Mouse (Mus musculus): ENCODE results near the gene Krt81. TPM values are rescaled to one million over a fixed set of nuclear protein-coding genes. Genes with fewer than 3 reads are reported as not detected.

The Krt81 gene
- polyA plus RNA-seq, 1 experiment from 2014 or later, result not detected

- H3K4me3 ChIP-seq (ENCODE audit: low read depth, low read length), result no peak overlapping the region
- H3K4me1 ChIP-seq (replicated peaks; ENCODE audit: control insufficient read depth, insufficient read depth, low read length), result no peaks in the 10 kb centered on the region; the same call in 1 of the 2 replicates
- no peak overlapping the region for H3K4me2 ChIP-seq (ENCODE audit: low read depth, low read length, severe bottlenecking)
- ATAC-seq (replicated peaks; ENCODE audit: low FRiP score), result no peak
- H3K9me3 ChIP-seq (ENCODE audit: control insufficient read depth, low read length), result no peaks in the 10 kb centered on the region
- no peaks in the 10 kb centered on the region for H3K27me3 ChIP-seq (ENCODE audit: control insufficient read depth, insufficient read depth, low read length)
- DNase-seq (ENCODE audit: low spot score), result no peak
- no peak overlapping the region for H3K9ac ChIP-seq (ENCODE audit: low read length)
- H3K27ac ChIP-seq (ENCODE audit: low read depth, low read length), result no peak overlapping the region
- 87% methylated on average over 14 of the region's 14 CpGs for WGBS
- no peaks in the 10 kb centered on the region for H3K36me3 ChIP-seq (ENCODE audit: control insufficient read depth, insufficient read depth, low read length)
Measured at GRCm38 (mm10) chr15:101459283-101459682, 4.3 kb downstream of the Krt81 start.

- DNase-seq (ENCODE audit: low spot score) (no peak), ATAC-seq (replicated peaks; ENCODE audit: low FRiP score) (no peak)
- no peak overlapping the region for H3K4me2 ChIP-seq (ENCODE audit: low read depth, low read length, severe bottlenecking)
- no peak overlapping the region for H3K4me3 ChIP-seq (ENCODE audit: low read depth, low read length)
- no peaks in the 10 kb centered on the region for H3K9me3 ChIP-seq (ENCODE audit: control insufficient read depth, low read length)
- no peak overlapping the region for H3K9ac ChIP-seq (ENCODE audit: low read length)
- H3K4me1 ChIP-seq (replicated peaks; ENCODE audit: control insufficient read depth, insufficient read depth, low read length), result no peaks in the 10 kb centered on the region; the same call in 1 of the 2 replicates
- no peak overlapping the region for H3K27ac ChIP-seq (ENCODE audit: low read depth, low read length)
- 52% methylated on average over 16 of the region's 16 CpGs for WGBS
- no peaks in the 10 kb centered on the region for H3K27me3 ChIP-seq (ENCODE audit: control insufficient read depth, insufficient read depth, low read length)
- no peaks in the 10 kb centered on the region for H3K36me3 ChIP-seq (ENCODE audit: control insufficient read depth, insufficient read depth, low read length)
Measured at GRCm38 (mm10) chr15:101458361-101458930, 5.1 kb downstream of the Krt81 start.

GRCm38 (mm10) chr15:101455891-101456290 lies 7.7 kb downstream of the Krt81 start:
- no peak overlapping the region for H3K27ac ChIP-seq (ENCODE audit: low read depth, low read length)
- no peak overlapping the region for H3K9ac ChIP-seq (ENCODE audit: low read length)
- H3K27me3 ChIP-seq (ENCODE audit: control insufficient read depth, insufficient read depth, low read length), result no peaks in the 10 kb centered on the region
- WGBS, result 90% methylated on average over 6 of the region's 6 CpGs
- H3K4me1 ChIP-seq (replicated peaks; ENCODE audit: control insufficient read depth, insufficient read depth, low read length), result no peaks in the 10 kb centered on the region; the same call in 1 of the 2 replicates
- H3K4me2 ChIP-seq (ENCODE audit: low read depth, low read length, severe bottlenecking), result no peak overlapping the region
- H3K36me3 ChIP-seq (ENCODE audit: control insufficient read depth, insufficient read depth, low read length), result no peaks in the 10 kb centered on the region
- DNase-seq (ENCODE audit: low spot score) (no peak), ATAC-seq (replicated peaks; ENCODE audit: low FRiP score) (no peak)
- no peak overlapping the region for H3K4me3 ChIP-seq (ENCODE audit: low read depth, low read length)
- no peaks in the 10 kb centered on the region for H3K9me3 ChIP-seq (ENCODE audit: control insufficient read depth, low read length)

- 85% methylated on average over 2 of the region's 2 CpGs for WGBS
- Histone ChIP-seq H3K4me2 (ENCODE audit: low read depth, low read length, severe bottlenecking) (no peak overlapping the region), H3K4me1 (replicated peaks; ENCODE audit: control insufficient read depth, insufficient read depth, low read length) (no peaks in the 10 kb centered on the region; the same call in 1 of the 2 replicates), H3K36me3 (ENCODE audit: control insufficient read depth, insufficient read depth, low read length) (no peaks in the 10 kb centered on the region), H3K4me3 (ENCODE audit: low read depth, low read length) (no peak overlapping the region), H3K27ac (ENCODE audit: low read depth, low read length) (no peak overlapping the region), H3K9me3 (ENCODE audit: control insufficient read depth, low read length) (no peaks in the 10 kb centered on the region), H3K27me3 (ENCODE audit: control insufficient read depth, insufficient read depth, low read length) (no peaks in the 10 kb centered on the region), H3K9ac (ENCODE audit: low read length) (no peak overlapping the region)
- no peak for DNase-seq (ENCODE audit: low spot score)
- no peak for ATAC-seq (replicated peaks; ENCODE audit: low FRiP score)
Measured at GRCm38 (mm10) chr15:101455292-101455691, 8.3 kb downstream of the Krt81 start.

- Histone ChIP-seq H3K4me1 (replicated peaks; ENCODE audit: control insufficient read depth, insufficient read depth, low read length) (no peaks in the 10 kb centered on the region; the same call in 1 of the 2 replicates), H3K4me2 (ENCODE audit: low read depth, low read length, severe bottlenecking) (no peak overlapping the region), H3K36me3 (ENCODE audit: control insufficient read depth, insufficient read depth, low read length) (no peaks in the 10 kb centered on the region), H3K27ac (ENCODE audit: low read depth, low read length) (no peak overlapping the region), H3K9me3 (ENCODE audit: control insufficient read depth, low read length) (no peaks in the 10 kb centered on the region), H3K27me3 (ENCODE audit: control insufficient read depth, insufficient read depth, low read length) (no peaks in the 10 kb centered on the region), H3K4me3 (ENCODE audit: low read depth, low read length) (no peak overlapping the region), H3K9ac (ENCODE audit: low read length) (no peak overlapping the region)
- ATAC-seq (replicated peaks; ENCODE audit: low FRiP score) (no peak), DNase-seq (ENCODE audit: low spot score) (no peak)
- WGBS, result 89% methylated on average over 8 of the region's 8 CpGs
Measured at GRCm38 (mm10) chr15:101454774-101455173, 8.8 kb downstream of the Krt81 start.

GRCm38 (mm10) chr15:101453093-101453736 lies 10.3 kb downstream of the Krt81 start:
- Histone ChIP-seq H3K4me3 (ENCODE audit: low read depth, low read length) (no peak overlapping the region), H3K4me2 (ENCODE audit: low read depth, low read length, severe bottlenecking) (no peak overlapping the region), H3K36me3 (ENCODE audit: control insufficient read depth, insufficient read depth, low read length) (no peaks in the 10 kb centered on the region), H3K27ac (ENCODE audit: low read depth, low read length) (no peak overlapping the region), H3K27me3 (ENCODE audit: control insufficient read depth, insufficient read depth, low read length) (no peaks in the 10 kb centered on the region), H3K4me1 (replicated peaks; ENCODE audit: control insufficient read depth, insufficient read depth, low read length) (no peaks in the 10 kb centered on the region), H3K9me3 (ENCODE audit: control insufficient read depth, low read length) (no peaks in the 10 kb centered on the region), H3K9ac (ENCODE audit: low read length) (no peak overlapping the region)
- ATAC-seq (replicated peaks; ENCODE audit: low FRiP score) (peak; percentile 61; the same call in 1 of the 2 replicates), DNase-seq (ENCODE audit: low spot score) (peak; percentile 84)
- WGBS, result 6% methylated on average over 13 of the region's 13 CpGs

- no peaks in the 10 kb centered on the region for H3K9me3 ChIP-seq (ENCODE audit: control insufficient read depth, low read length)
Measured at GRCm38 (mm10) chr15:101447444-101447843, 16.1 kb downstream of the Krt81 start, which contains the start of gene Krt88. Gene Krt88 (plus strand): TSS chr15:101447744.

GRCm38 (mm10) chr15:101446572-101446971 lies 17.0 kb downstream of the Krt81 start:
- H3K9me3 ChIP-seq (ENCODE audit: control insufficient read depth, low read length), result no peaks in the 10 kb centered on the region

More at GRCm38 (mm10) chr15:101447444-101447843, 16.1 kb downstream of the Krt81 start, which contains the start of gene Krt88:
- WGBS, result 67% methylated on average over 2 of the region's 2 CpGs
- Histone ChIP-seq H3K36me3 (ENCODE audit: control insufficient read depth, insufficient read depth, low read length) (no peaks in the 10 kb centered on the region), H3K27ac (ENCODE audit: low read depth, low read length) (no peak within 1 kb of the TSS), H3K27me3 (ENCODE audit: control insufficient read depth, insufficient read depth, low read length) (no peaks in the 10 kb centered on the region), H3K4me1 (replicated peaks; ENCODE audit: control insufficient read depth, insufficient read depth, low read length) (no peaks in the 10 kb centered on the region), H3K4me3 (ENCODE audit: low read depth, low read length) (no peak within 1 kb of the TSS), H3K4me2 (ENCODE audit: low read depth, low read length, severe bottlenecking) (no peak within 1 kb of the TSS), H3K9ac (ENCODE audit: low read length) (no peak within 1 kb of the TSS)
- no peak for DNase-seq (ENCODE audit: low spot score)
- ATAC-seq (replicated peaks; ENCODE audit: low FRiP score), result no peak

More at GRCm38 (mm10) chr15:101446572-101446971, 17.0 kb downstream of the Krt81 start:
- Histone ChIP-seq H3K27me3 (ENCODE audit: control insufficient read depth, insufficient read depth, low read length) (no peaks in the 10 kb centered on the region), H3K36me3 (ENCODE audit: control insufficient read depth, insufficient read depth, low read length) (no peaks in the 10 kb centered on the region), H3K4me1 (replicated peaks; ENCODE audit: control insufficient read depth, insufficient read depth, low read length) (no peaks in the 10 kb centered on the region), H3K27ac (ENCODE audit: low read depth, low read length) (no peak overlapping the region), H3K4me2 (ENCODE audit: low read depth, low read length, severe bottlenecking) (no peak overlapping the region), H3K4me3 (ENCODE audit: low read depth, low read length) (no peak overlapping the region), H3K9ac (ENCODE audit: low read length) (no peak overlapping the region)
- 80% methylated on average over 11 of the region's 11 CpGs for WGBS
- DNase-seq (ENCODE audit: low spot score), result no peak
- no peak for ATAC-seq (replicated peaks; ENCODE audit: low FRiP score)
